Mouse (Mus musculus) E14TG2a.4 (cell line): Measurements from ENCODE around the gene Col12a1.

ENCODE experiments used
- CTCF ChIP-seq: conservative IDR thresholded peaks from 2 replicates; pipeline ENCODE4 v1.5.1; 2014; ENCODE audit warnings: low read length
- NANOG ChIP-seq: IDR thresholded peaks from 2 replicates; pipeline ENCODE4 v1.6.1; 2014; ENCODE audit warnings: borderline replicate concordance, low read length, mixed read lengths
- POU5F1 ChIP-seq: IDR thresholded peaks from 2 replicates; pipeline ENCODE4 v1.6.1; 2014; ENCODE audit warnings: low read length, borderline replicate concordance

- TF ChIP-seq NANOG (no peak), CTCF (no peak), POU5F1 (no peak)
Measured at GRCm38 (mm10) chr9:79760076-79760475, 41.4 kb upstream of the Col12a1 start.
